Mouse (Mus musculus): ENCODE measurements around the gene Gm21992.

GRCm38 (mm10) chr19:4699821-4700220 is 111.6 kb downstream of the Gm21992 start:
- TF ChIP-seq POLR2A (IDR thresholded peaks at IDR 0.05; ENCODE audit: insufficient read depth, low read length) = no peak
- TF ChIP-seq CTCF (IDR thresholded peaks at IDR 0.05; ENCODE audit: low read depth, low read length) = no peak
- no peak for TF ChIP-seq EP300 (IDR thresholded peaks at IDR 0.05; ENCODE audit: insufficient read depth, low read depth, low read length)

Data from ES-Bruce4 (cell line).